Mouse (Mus musculus) heart, adult 2 months (tissue): ENCODE measurements around the gene Usp30.

Experiments
- CTCF ChIP-seq: fragments of 200-600 bp; IDR thresholded peaks from 2 replicates; pipeline ENCODE4 v1.8.1; 2022; ENCODE audit warnings: antibody characterized with exemption, mild to moderate bottlenecking, moderate library complexity
- POLR2A ChIP-seq: fragments of 200-500 bp; IDR thresholded peaks from 2 replicates; pipeline ENCODE4 v1.6.1; 2011; ENCODE audit warnings: mild to moderate bottlenecking, low read depth, low read length, control low read depth; ENCODE audit not compliant: insufficient read depth

GRCm38 (mm10) chr5:114119806-114120205, 54.5 kb downstream of the Usp30 start:
- TF ChIP-seq POLR2A (no peak), CTCF (no peak)
